In genomic region chr1:82608646-82609262, GRCm38 (mm10) we compare ENCODE assay signal across 14 mouse cellular contexts. TPM values are rescaled to one million over a fixed set of nuclear protein-coding genes. Genes with fewer than 3 reads are reported as not detected.
DNase-seq lines count a peak whose midpoint lies in the region; ATAC-seq and TF ChIP-seq lines count a peak whose summit lies in the region.
"Had no signal": no experiment of that assay in that cellular context is flagged by ENCODE, and none has a peak within 500 bp of the region (broad histone marks: within the 10 kb centered on the region; RNA-seq: fewer than 3 reads in every experiment).

No protein-coding gene starts in this region.

- H3K4me3 ChIP-seq in kidney, postnatal 0 days (replicated peaks; ENCODE audit: low read depth, low read length) = no peak overlapping the region
- H3K4me3 ChIP-seq: heart, embryonic 13.5 days; lung, embryonic 15.5 days; midbrain, embryonic 10.5 days; myocyte had no signal

- no peaks in the 10 kb centered on the region for H3K4me1 ChIP-seq in kidney, postnatal 0 days (replicated peaks; ENCODE audit: insufficient read depth, low read length)
- H3K4me1 ChIP-seq: heart, embryonic 13.5 days; midbrain, embryonic 10.5 days had no signal

- H3K9me3 ChIP-seq in kidney, postnatal 0 days (replicated peaks; ENCODE audit: low read length) = no peaks in the 10 kb centered on the region
- H3K9me3 ChIP-seq: heart, embryonic 13.5 days; lung, embryonic 15.5 days; midbrain, embryonic 10.5 days had no signal

- H3K27ac ChIP-seq in kidney, postnatal 0 days = no peak overlapping the region
- H3K27ac ChIP-seq: heart, embryonic 13.5 days; hindbrain, embryonic 14.5 days; lung, embryonic 15.5 days; midbrain, embryonic 10.5 days had no signal

- no peak for ATAC-seq in kidney, postnatal 0 days (replicated peaks; ENCODE audit: low FRiP score, low read depth)

- peak; percentile 93 for DNase-seq in heart, adult 11 months
- DNase-seq in heart, postnatal 4 days = no peak
- peak; percentile 46 for DNase-seq in kidney, postnatal 0 days (ENCODE audit: low spot score)
- DNase-seq in kidney, adult 8-10 months = no peak
- peak; percentile 33 for DNase-seq in right cerebral cortex, adult 18-20 months
- DNase-seq in right cerebral cortex, postnatal 14 days = no peak
- no peak for DNase-seq in adrenal gland, postnatal 36 days
- DNase-seq: cerebellum, adult 11-12 months; kidney, postnatal 14 days had no signal

- TF ChIP-seq CTCF in kidney, postnatal 0 days (IDR thresholded peaks at IDR 0.05; ENCODE audit: low read depth) = no peak

- H3K4me2 ChIP-seq in kidney, postnatal 0 days (ENCODE audit: low read length) = no peak overlapping the region
- H3K4me2 ChIP-seq: heart, embryonic 13.5 days; hindbrain, embryonic 14.5 days; lung, embryonic 15.5 days had no signal

- H3K36me3 ChIP-seq in kidney, postnatal 0 days (ENCODE audit: insufficient read depth, low read length) = no peaks in the 10 kb centered on the region
- H3K36me3 ChIP-seq: heart, embryonic 13.5 days; lung, embryonic 15.5 days; midbrain, embryonic 10.5 days had no signal

- H3K27me3 ChIP-seq in kidney, postnatal 0 days (ENCODE audit: insufficient read depth, low read length) = no peaks in the 10 kb centered on the region
- H3K27me3 ChIP-seq: heart, embryonic 13.5 days; lung, embryonic 15.5 days had no signal

- no peak overlapping the region for H3K9ac ChIP-seq in kidney, postnatal 0 days (ENCODE audit: low read depth, low read length)
- H3K9ac ChIP-seq: heart, embryonic 13.5 days; hindbrain, embryonic 14.5 days; lung, embryonic 15.5 days had no signal

- WGBS in kidney, postnatal 0 days = 52% methylated on average over 9 of the region's 9 CpGs

RNA-seq across cellular contexts. Expression of gene Col4a3, which starts 22.0 kb away (rescaled TPM):
- total RNA-seq in heart, postnatal 4 days (2021) = 1 to 10 TPM; 1.6 to 2.6 TPM
- 21.9 and 22.3 TPM in 2 replicates for polyA plus RNA-seq in kidney, postnatal 0 days (2015; fragmentation: Nextera tagmentation; extraction: Ambion mirVana)
- 1 to 10 TPM; 2.9 to 4.5 TPM for total RNA-seq in adrenal gland, postnatal 36 days (2021)

RNA-seq across cellular contexts. Expression of gene Col4a4, which starts 22.1 kb away (rescaled TPM):
- total RNA-seq in heart, postnatal 4 days (2021) = 1 to 10 TPM; 4.1 to 5.0 TPM
- polyA plus RNA-seq in kidney, postnatal 0 days (2015; fragmentation: Nextera tagmentation; extraction: Ambion mirVana) = 20.3 and 20.8 TPM in 2 replicates
- 1 to 10 TPM; 7.0 to 8.6 TPM for total RNA-seq in adrenal gland, postnatal 36 days (2021)

Comparison
In these comparisons a context has a peak if more than half of its experiments do, and no peak if none do; other contexts are left out.
1. DNase-seq: peak in heart, adult 11 months (single experiment), kidney, postnatal 0 days (single experiment) and right cerebral cortex, adult 18-20 months (single experiment); none in heart, postnatal 4 days (single experiment), kidney, adult 8-10 months (0 of 2), right cerebral cortex, postnatal 14 days (single experiment) and adrenal gland, postnatal 36 days (0 of 2).